Mouse (Mus musculus) heart, postnatal 0 days (tissue): ENCODE results near the gene Frem1.

Source experiments
- CTCF ChIP-seq: IDR thresholded peaks from 2 replicates; pipeline ENCODE4 v1.5.1; 2016; ENCODE audit warnings: antibody characterized with exemption, control low read depth, low read depth
- EP300 ChIP-seq: IDR thresholded peaks from 2 replicates; pipeline ENCODE4 v1.6.1; 2016; ENCODE audit warnings: antibody characterized with exemption, low read depth

- TF ChIP-seq CTCF (no peak), EP300 (no peak)
Observed at GRCm38 (mm10) chr4:82930079-82930478, 122.1 kb downstream of the Frem1 start.
